Mouse (Mus musculus): ENCODE measurements around the gene Lrrc4c. TPM values are rescaled to one million over a fixed set of nuclear protein-coding genes. Genes with fewer than 3 reads are reported as not detected.

The Lrrc4c gene
- polyA plus RNA-seq, 1 experiment from 2014 or later, result 0.92 TPM

DNA sequence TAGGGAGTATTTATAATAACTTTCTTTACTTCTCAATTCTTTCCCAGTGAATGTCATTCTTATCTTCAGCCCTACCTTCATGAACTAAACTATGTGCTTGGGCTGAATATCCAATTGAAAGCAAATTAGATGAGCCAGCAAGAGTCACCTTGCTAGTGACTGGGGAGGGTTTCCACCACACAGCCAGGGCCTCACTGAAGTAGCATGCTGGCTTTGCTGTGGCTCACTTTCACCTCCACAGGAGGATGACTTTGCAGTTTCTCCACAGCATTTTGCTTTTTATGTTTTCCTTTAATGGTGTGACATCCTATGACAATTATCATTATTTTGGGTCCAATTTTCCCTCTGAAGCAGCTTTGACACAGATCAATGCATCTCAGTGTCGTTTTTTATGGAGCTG is 1000.0 kb downstream of the Lrrc4c start:
- no peak overlapping the region for H3K4me2 ChIP-seq
- H3K4me3 ChIP-seq, result no peak overlapping the region
- 61% methylated on average over 1 of the region's 1 CpGs for WGBS
- no peak for ATAC-seq (ENCODE audit: extremely low read depth, insufficient number of reproducible peaks, low FRiP score, low TSS enrichment)
- H3K9ac ChIP-seq, result no peak overlapping the region
- no peaks in the 10 kb centered on the region for H3K27me3 ChIP-seq (replicated peaks)
- no peaks in the 10 kb centered on the region for H3K9me3 ChIP-seq
- no peaks in the 10 kb centered on the region for H3K4me1 ChIP-seq
- H3K27ac ChIP-seq (replicated peaks), result no peak overlapping the region
- H3K36me3 ChIP-seq, result no peaks in the 10 kb centered on the region

- Histone ChIP-seq H3K27ac (replicated peaks) (no peak overlapping the region), H3K9me3 (no peaks in the 10 kb centered on the region), H3K4me1 (no peaks in the 10 kb centered on the region), H3K36me3 (no peaks in the 10 kb centered on the region), H3K27me3 (replicated peaks) (no peaks in the 10 kb centered on the region), H3K9ac (no peak overlapping the region), H3K4me2 (no peak overlapping the region), H3K4me3 (no peak overlapping the region)
- 85% methylated on average over 1 of the region's 1 CpGs for WGBS
- ATAC-seq (ENCODE audit: extremely low read depth, insufficient number of reproducible peaks, low FRiP score, low TSS enrichment), result no peak
Measured at GRCm38 (mm10) chr2:97318536-97318935, 1000.6 kb downstream of the Lrrc4c start.

- ATAC-seq (ENCODE audit: extremely low read depth, insufficient number of reproducible peaks, low FRiP score, low TSS enrichment), result no peak
- no peak overlapping the region for H3K4me3 ChIP-seq
- 41% methylated on average over 1 of the region's 1 CpGs for WGBS
- H3K4me1 ChIP-seq, result no peaks in the 10 kb centered on the region
- no peak overlapping the region for H3K27ac ChIP-seq (replicated peaks)
- H3K9ac ChIP-seq, result no peak overlapping the region
- no peaks in the 10 kb centered on the region for H3K36me3 ChIP-seq
- H3K9me3 ChIP-seq, result no peaks in the 10 kb centered on the region
- H3K4me2 ChIP-seq, result no peak overlapping the region
- H3K27me3 ChIP-seq (replicated peaks), result no peaks in the 10 kb centered on the region
Measured at GRCm38 (mm10) chr2:97332084-97332682, 1014.2 kb downstream of the Lrrc4c start.

DNA sequence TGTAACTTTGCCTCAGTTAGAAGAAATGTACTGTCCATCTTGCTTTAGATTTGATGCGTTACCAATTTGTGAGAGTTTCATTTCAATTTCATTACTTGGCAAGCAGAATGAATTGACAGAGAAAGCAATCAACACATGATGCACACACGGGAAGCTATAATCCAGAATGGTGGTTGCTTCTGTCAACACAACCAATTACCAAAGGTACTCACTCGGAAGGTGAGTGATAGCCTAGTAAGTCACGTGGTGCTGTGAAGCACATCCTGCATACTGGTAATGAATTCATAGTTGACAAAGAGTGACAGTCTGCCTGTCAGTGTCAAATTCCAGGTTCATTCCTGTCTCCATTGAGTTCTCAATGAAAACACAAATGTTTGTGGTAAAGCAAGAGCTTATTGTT is 1021.7 kb downstream of the Lrrc4c start:
- Histone ChIP-seq H3K9me3 (no peaks in the 10 kb centered on the region), H3K4me2 (no peak overlapping the region), H3K27me3 (replicated peaks) (no peaks in the 10 kb centered on the region), H3K9ac (no peak overlapping the region), H3K4me1 (no peaks in the 10 kb centered on the region), H3K36me3 (no peaks in the 10 kb centered on the region), H3K27ac (replicated peaks) (no peak overlapping the region), H3K4me3 (no peak overlapping the region)
- WGBS, result 65% methylated on average over 4 of the region's 4 CpGs
- no peak for ATAC-seq (ENCODE audit: extremely low read depth, insufficient number of reproducible peaks, low FRiP score, low TSS enrichment)

DNA sequence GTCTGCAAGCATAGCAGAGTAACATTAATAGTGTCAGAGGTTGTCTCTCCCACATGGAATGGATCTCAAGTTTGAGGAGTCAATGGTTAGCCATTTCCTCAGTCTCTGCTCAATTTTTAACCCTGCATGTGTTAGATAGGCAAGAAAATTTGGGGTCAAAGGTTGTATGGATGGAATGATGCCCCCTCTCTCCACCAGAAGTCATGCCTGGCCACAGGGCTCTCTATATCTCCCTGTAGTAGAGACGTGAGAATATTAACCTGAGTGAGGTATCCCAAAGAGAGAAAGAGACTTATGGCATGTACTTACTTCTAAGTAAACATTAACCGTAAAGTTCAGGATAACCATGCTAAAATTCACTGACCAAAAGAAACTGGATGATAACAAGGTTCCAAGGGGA is 1043.3 kb downstream of the Lrrc4c start:
- Histone ChIP-seq H3K27me3 (replicated peaks) (no peaks in the 10 kb centered on the region), H3K4me2 (no peak overlapping the region), H3K9ac (no peak overlapping the region), H3K36me3 (no peaks in the 10 kb centered on the region), H3K4me3 (no peak overlapping the region), H3K27ac (replicated peaks) (no peak overlapping the region), H3K9me3 (no peaks in the 10 kb centered on the region), H3K4me1 (no peaks in the 10 kb centered on the region)
- no peak for ATAC-seq (ENCODE audit: extremely low read depth, insufficient number of reproducible peaks, low FRiP score, low TSS enrichment)
- 74% methylated on average over 2 of the region's 2 CpGs for WGBS

- Histone ChIP-seq H3K4me3 (no peak overlapping the region), H3K27ac (replicated peaks) (no peak overlapping the region), H3K9me3 (no peaks in the 10 kb centered on the region), H3K27me3 (replicated peaks) (no peaks in the 10 kb centered on the region), H3K36me3 (no peaks in the 10 kb centered on the region), H3K4me1 (no peaks in the 10 kb centered on the region), H3K9ac (no peak overlapping the region), H3K4me2 (no peak overlapping the region)
- 61% methylated on average over 3 of the region's 3 CpGs for WGBS
- no peak for ATAC-seq (ENCODE audit: extremely low read depth, insufficient number of reproducible peaks, low FRiP score, low TSS enrichment)
Measured at GRCm38 (mm10) chr2:97369978-97370377, 1052.0 kb downstream of the Lrrc4c start.

DNA sequence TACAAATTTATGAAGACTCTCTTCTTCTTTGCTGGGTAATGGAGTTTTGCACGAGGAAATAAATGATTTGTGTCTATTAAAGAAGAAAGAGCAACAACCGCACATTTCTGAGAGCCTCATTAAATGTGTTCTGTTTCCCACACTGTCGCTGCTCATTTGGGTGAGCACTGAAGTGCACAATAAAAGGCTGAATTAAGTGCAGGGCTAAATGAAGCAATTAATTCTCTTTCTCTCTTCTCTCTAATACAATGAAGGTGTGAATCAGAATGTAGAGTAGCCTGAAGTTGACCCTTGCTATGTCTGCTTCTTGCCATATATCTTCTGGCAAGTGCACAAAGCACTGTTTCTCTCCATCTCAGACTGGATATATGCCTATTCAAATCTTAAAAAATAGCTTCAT is 1073.5 kb downstream of the Lrrc4c start:
- ATAC-seq (ENCODE audit: extremely low read depth, insufficient number of reproducible peaks, low FRiP score, low TSS enrichment), result no peak
- Histone ChIP-seq H3K36me3 (no peaks in the 10 kb centered on the region), H3K4me2 (no peak overlapping the region), H3K4me1 (no peaks in the 10 kb centered on the region), H3K27ac (replicated peaks) (no peak overlapping the region), H3K27me3 (replicated peaks) (no peaks in the 10 kb centered on the region), H3K9ac (no peak overlapping the region), H3K9me3 (no peaks in the 10 kb centered on the region), H3K4me3 (no peak overlapping the region)
- WGBS, result 68% methylated on average over 3 of the region's 3 CpGs

DNA sequence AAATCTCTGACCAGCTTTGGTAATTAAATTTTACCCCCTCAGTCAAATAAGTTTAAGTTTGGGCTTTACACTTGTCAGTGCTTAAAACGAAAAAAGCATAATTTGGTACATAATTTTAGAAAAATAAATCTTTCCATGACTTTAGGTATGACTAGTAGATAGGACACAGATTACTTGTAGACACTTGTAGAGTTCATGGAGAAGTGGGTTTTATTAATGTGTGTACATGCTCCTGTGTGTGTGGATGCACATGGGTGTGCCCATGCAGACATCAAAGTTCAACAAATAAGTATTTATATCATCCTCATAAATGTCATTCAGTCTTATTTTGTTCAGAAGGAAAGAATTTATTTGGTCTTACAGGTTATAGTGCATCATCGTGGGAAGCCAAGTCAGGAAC is 1073.9 kb downstream of the Lrrc4c start:
- no peak for ATAC-seq (ENCODE audit: extremely low read depth, insufficient number of reproducible peaks, low FRiP score, low TSS enrichment)
- Histone ChIP-seq H3K4me2 (no peak overlapping the region), H3K27ac (replicated peaks) (no peak overlapping the region), H3K4me3 (no peak overlapping the region), H3K36me3 (no peaks in the 10 kb centered on the region), H3K27me3 (replicated peaks) (no peaks in the 10 kb centered on the region), H3K9ac (no peak overlapping the region), H3K4me1 (no peaks in the 10 kb centered on the region), H3K9me3 (no peaks in the 10 kb centered on the region)
- 71% methylated on average over 2 of the region's 2 CpGs for WGBS

- ATAC-seq (ENCODE audit: extremely low read depth, insufficient number of reproducible peaks, low FRiP score, low TSS enrichment), result no peak
Measured at GRCm38 (mm10) chr2:97413066-97413465, 1095.1 kb downstream of the Lrrc4c start.

GRCm38 (mm10) chr2:97414416-97415362 is 1096.7 kb downstream of the Lrrc4c start:
- H3K9me3 ChIP-seq, result no peaks in the 10 kb centered on the region
- no peaks in the 10 kb centered on the region for H3K27me3 ChIP-seq (replicated peaks)
- no peaks in the 10 kb centered on the region for H3K4me1 ChIP-seq
- H3K4me2 ChIP-seq, result no peak overlapping the region
- no peak overlapping the region for H3K4me3 ChIP-seq
- no peak for ATAC-seq (ENCODE audit: extremely low read depth, insufficient number of reproducible peaks, low FRiP score, low TSS enrichment)
- no peaks in the 10 kb centered on the region for H3K36me3 ChIP-seq
- no peak overlapping the region for H3K9ac ChIP-seq
- 73% methylated on average over 8 of the region's 8 CpGs for WGBS
- H3K27ac ChIP-seq (replicated peaks), result no peak overlapping the region

More at GRCm38 (mm10) chr2:97413066-97413465, 1095.1 kb downstream of the Lrrc4c start:
- Histone ChIP-seq H3K4me3 (no peak overlapping the region), H3K27me3 (replicated peaks) (no peaks in the 10 kb centered on the region), H3K4me2 (no peak overlapping the region), H3K27ac (replicated peaks) (no peak overlapping the region), H3K36me3 (no peaks in the 10 kb centered on the region), H3K4me1 (no peaks in the 10 kb centered on the region), H3K9me3 (no peaks in the 10 kb centered on the region), H3K9ac (no peak overlapping the region)
- WGBS, result 57% methylated on average over 1 of the region's 1 CpGs

DNA sequence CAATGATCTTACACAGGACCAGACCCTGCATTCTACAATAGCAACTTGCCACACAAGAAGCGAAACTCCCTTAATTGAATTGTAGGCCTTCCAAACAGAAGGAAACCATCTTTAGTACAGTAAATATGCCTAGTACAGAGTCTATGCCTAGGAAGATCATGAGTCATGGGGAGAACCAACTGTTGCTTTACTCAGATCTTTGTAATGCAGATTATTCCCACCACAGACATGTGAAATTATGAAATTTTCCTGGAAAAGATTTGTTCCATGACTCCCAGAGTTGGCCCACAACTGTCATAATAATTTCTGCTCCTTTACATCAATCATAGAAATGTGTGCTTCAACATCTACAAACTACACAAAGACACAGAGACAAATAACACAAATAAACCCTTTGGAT is 1116.2 kb downstream of the Lrrc4c start:
- 84% methylated on average over 1 of the region's 1 CpGs for WGBS
- no peak for ATAC-seq (ENCODE audit: extremely low read depth, insufficient number of reproducible peaks, low FRiP score, low TSS enrichment)
- Histone ChIP-seq H3K9me3 (no peaks in the 10 kb centered on the region), H3K4me1 (no peaks in the 10 kb centered on the region), H3K27me3 (replicated peaks) (no peaks in the 10 kb centered on the region), H3K4me2 (no peak overlapping the region), H3K27ac (replicated peaks) (no peak overlapping the region), H3K4me3 (no peak overlapping the region), H3K36me3 (no peaks in the 10 kb centered on the region), H3K9ac (no peak overlapping the region)

- Histone ChIP-seq H3K27ac (replicated peaks) (no peak overlapping the region), H3K36me3 (no peaks in the 10 kb centered on the region), H3K4me3 (no peak overlapping the region), H3K4me1 (no peaks in the 10 kb centered on the region), H3K9me3 (no peaks in the 10 kb centered on the region), H3K9ac (no peak overlapping the region), H3K4me2 (no peak overlapping the region), H3K27me3 (replicated peaks) (no peaks in the 10 kb centered on the region)
- 52% methylated on average over 2 of the region's 2 CpGs for WGBS
- ATAC-seq (ENCODE audit: extremely low read depth, insufficient number of reproducible peaks, low FRiP score, low TSS enrichment), result no peak
Measured at GRCm38 (mm10) chr2:97435616-97436015, 1117.6 kb downstream of the Lrrc4c start.

All from heart, embryonic 13.5 days (tissue).